Mouse (Mus musculus) liver, embryonic 14.5 days (tissue): ENCODE results near the gene Lamc1. TPM values are rescaled to one million over a fixed set of nuclear protein-coding genes. Genes with fewer than 3 reads are reported as not detected.

Experiments used
- ATAC-seq: fragments of 200-750 bp; cut with Nextera tagmentation; 2 replicates; pipeline ENCODE4 v1.8.0; 2017; ENCODE audit warnings: moderate number of reproducible peaks, mild to moderate bottlenecking, moderate library complexity; ENCODE audit not compliant: insufficient read depth
- DNase-seq, 3 experiments: peaks; one replicate each; pipeline ENCODE4 v3.0.0-alpha.2; 2012 to 2013; ENCODE audit warnings: low read depth in 3 of 3, low spot score in 3 of 3
- H3K27ac ChIP-seq: fragments of 300-500 bp; sonication (generic); 2 replicates; pipeline ENCODE4 v1.5.1; 2014; ENCODE audit warnings: moderate library complexity, mild to moderate bottlenecking, control low read depth, inconsistent platforms
- H3K27me3 ChIP-seq: fragments of 300-500 bp; sonication (generic); 2 replicates; pipeline ENCODE4 v1.6.1; 2014; ENCODE audit warnings: mild to moderate bottlenecking, low read length, moderate library complexity; ENCODE audit not compliant: control insufficient read depth, insufficient read depth
- H3K36me3 ChIP-seq: fragments of 300-500 bp; sonication (generic); replicated peaks from 2 replicates; pipeline ENCODE4 v1.6.1; 2014; ENCODE audit warnings: low read depth; ENCODE audit not compliant: control insufficient read depth, insufficient read depth
- H3K4me1 ChIP-seq, 2 experiments: fragments of 200-500 bp in 1 of 2; fragments of 300-500 bp in 1 of 2; sonication (generic) in 1 of 2; replicated peaks; 2 replicates each; pipeline ENCODE4 v1.6.1; 2012 to 2014; ENCODE audit warnings: antibody characterized with exemption in 1 of 2, inconsistent platforms in 1 of 2, low read length in 1 of 2; ENCODE audit not compliant: control insufficient read depth in 2 of 2, insufficient read depth in 2 of 2
- H3K4me2 ChIP-seq: fragments of 300-500 bp; sonication (generic); 2 replicates; pipeline ENCODE4 v1.6.1; 2014; ENCODE audit warnings: low read depth, mild to moderate bottlenecking, control low read depth, moderate library complexity
- H3K4me3 ChIP-seq, 2 experiments: fragments of 200-500 bp in 1 of 2; fragments of 300-500 bp in 1 of 2; sonication (generic) in 1 of 2; 2 replicates each; pipeline ENCODE4 v1.5.1; 2012 to 2014; ENCODE audit warnings: low read depth in 2 of 2, low read length in 2 of 2, mild to moderate bottlenecking in 2 of 2, control low read depth in 1 of 2, inconsistent platforms in 1 of 2, moderate library complexity in 1 of 2; ENCODE audit not compliant: insufficient read depth in 1 of 2
- H3K9ac ChIP-seq: fragments of 300-500 bp; sonication (generic); replicated peaks from 2 replicates; pipeline ENCODE4 v1.6.1; 2014; ENCODE audit warnings: mild to moderate bottlenecking, control low read depth, moderate library complexity
- H3K9me3 ChIP-seq: fragments of 300-500 bp; sonication (generic); 2 replicates; pipeline ENCODE4 v1.6.1; 2016; ENCODE audit warnings: low read length, mixed read lengths; ENCODE audit not compliant: control insufficient read depth
- CTCF ChIP-seq: IDR thresholded peaks from 2 replicates; pipeline ENCODE4 v1.5.1; 2016; ENCODE audit warnings: antibody characterized with exemption, low read depth, control low read depth
- EP300 ChIP-seq: IDR thresholded peaks from 2 replicates; pipeline ENCODE4 v1.6.1; 2016; ENCODE audit warnings: antibody characterized with exemption, low read depth
- WGBS: fragments of 180-500 bp; shearing (Covaris S2); extraction: QIAGEN DNeasy Blood & Tissue Kit; methylation state at CpG from one replicate; pipeline ENCODE4 v1.1.7; 2014; ENCODE audit not compliant: insufficient replicate concordance; 5-methylcytosine and 5-hydroxymethylcytosine counted together
- polyA plus RNA-seq, 2 experiments: library from polyadenylated mRNA; depleted of rRNA in 1 of 2; stranded (reverse) in 1 of 2; unstranded in 1 of 2; fragments of >200 nt; fragmentation: Nextera tagmentation in 1 of 2; extraction: Ambion mirVana in 1 of 2; gene quantifications; 2 replicates each; pipeline versions ENCODE4 v1.2.1 to v1.2.3; 2012 to 2014

Gene Lamc1
- polyA plus RNA-seq, 2 experiments = 7.5 to 10.8 TPM

- no peak overlapping the region for H3K27ac ChIP-seq
- H3K9me3 ChIP-seq = no peaks in the 10 kb centered on the region
- H3K4me1 ChIP-seq = no peaks in the 10 kb centered on the region
- H3K4me2 ChIP-seq = no peak overlapping the region
- DNase-seq (no peak), ATAC-seq (no peak)
- no peak for TF ChIP-seq EP300
- TF ChIP-seq CTCF = no peak
- no peak overlapping the region for H3K9ac ChIP-seq
- WGBS = 56% methylated on average over 4 of the region's 4 CpGs
- no peaks in the 10 kb centered on the region for H3K36me3 ChIP-seq
- H3K27me3 ChIP-seq = no peaks in the 10 kb centered on the region; the same call in 1 of the 2 replicates
- H3K4me3 ChIP-seq = no peak overlapping the region
These were observed 41.5 kb upstream of the Lamc1 start for GRCm38 (mm10) chr1:153374136-153374535.

GRCm38 (mm10) chr1:153371846-153372245, 39.3 kb upstream of the Lamc1 start:
- H3K4me1 ChIP-seq = no peaks in the 10 kb centered on the region
- DNase-seq = no peak
- H3K4me3 ChIP-seq = no peak overlapping the region
- WGBS = 58% methylated on average over 3 of the region's 3 CpGs
- H3K9ac ChIP-seq = no peak overlapping the region
- no peaks in the 10 kb centered on the region for H3K9me3 ChIP-seq
- no peak for ATAC-seq
- no peak overlapping the region for H3K4me2 ChIP-seq
- TF ChIP-seq EP300 (no peak), CTCF (no peak)
- H3K27ac ChIP-seq = no peak overlapping the region
- no peaks in the 10 kb centered on the region for H3K36me3 ChIP-seq
- no peaks in the 10 kb centered on the region; the same call in 1 of the 2 replicates for H3K27me3 ChIP-seq

- H3K4me1 ChIP-seq = no peaks in the 10 kb centered on the region
- ATAC-seq (no peak), DNase-seq (no peak)
- H3K4me3 ChIP-seq = no peak overlapping the region
- 47% methylated on average over 6 of the region's 6 CpGs for WGBS
- TF ChIP-seq EP300 = no peak
- TF ChIP-seq CTCF = no peak
- H3K4me2 ChIP-seq = no peak overlapping the region
- no peak overlapping the region for H3K9ac ChIP-seq
- H3K27ac ChIP-seq = no peak overlapping the region
- no peaks in the 10 kb centered on the region for H3K36me3 ChIP-seq
- H3K27me3 ChIP-seq = no peaks in the 10 kb centered on the region
- H3K9me3 ChIP-seq = no peaks in the 10 kb centered on the region
These were observed 36.4 kb upstream of the Lamc1 start for GRCm38 (mm10) chr1:153369011-153369410.

- Histone ChIP-seq H3K27ac (no peak overlapping the region), H3K4me3 (no peak overlapping the region), H3K27me3 (no peaks in the 10 kb centered on the region), H3K4me1 (no peaks in the 10 kb centered on the region), H3K4me2 (no peak overlapping the region), H3K9me3 (no peaks in the 10 kb centered on the region), H3K36me3 (no peaks in the 10 kb centered on the region), H3K9ac (no peak overlapping the region)
- WGBS = 36% methylated on average over 5 of the region's 5 CpGs
- DNase-seq (no peak), ATAC-seq (no peak)
- TF ChIP-seq CTCF = no peak
- no peak for TF ChIP-seq EP300
These were observed 34.5 kb upstream of the Lamc1 start for GRCm38 (mm10) chr1:153367048-153367447.

GRCm38 (mm10) chr1:153361926-153362325, 29.3 kb upstream of the Lamc1 start:
- TF ChIP-seq EP300 = no peak
- Histone ChIP-seq H3K36me3 (no peaks in the 10 kb centered on the region), H3K4me1 (no peaks in the 10 kb centered on the region), H3K4me3 (no peak overlapping the region), H3K4me2 (no peak overlapping the region), H3K27me3 (no peaks in the 10 kb centered on the region), H3K27ac (no peak overlapping the region), H3K9ac (no peak overlapping the region), H3K9me3 (no peaks in the 10 kb centered on the region)
- ATAC-seq (no peak), DNase-seq (no peak)
- WGBS = 80% methylated on average over 4 of the region's 4 CpGs
